Mouse (Mus musculus): ENCODE measurements at regions not wholly inside any gene's neighbourhood (a gene's known extent, or its start where the extent isn't known, plus 50 kb on each side); places are given as distances from the start of the nearest gene placed in this dataset.

GRCm38 (mm10) chr2:59406976-59407375 is 77.5 kb upstream of the Dapl1 start:
- peak; percentile 61 for DNase-seq (ENCODE audit: low spot score)

GRCm38 (mm10) chr2:59407512-59407988 is 76.9 kb upstream of the Dapl1 start:
- DNase-seq (ENCODE audit: low spot score) = peak; percentile 14

GRCm38 (mm10) chr2:59408040-59408587 is 76.3 kb upstream of the Dapl1 start:
- no peak for DNase-seq (ENCODE audit: low spot score)

- no peak for DNase-seq (ENCODE audit: low spot score)
Observed at GRCm38 (mm10) chr2:59414612-59415011, 69.8 kb upstream of the Dapl1 start.

- DNase-seq (ENCODE audit: low spot score) = no peak
Observed at GRCm38 (mm10) chr2:59416491-59417195, 67.8 kb upstream of the Dapl1 start.

- no peak for DNase-seq (ENCODE audit: low spot score)
Observed at GRCm38 (mm10) chr2:59417384-59417955, 67.0 kb upstream of the Dapl1 start.

GRCm38 (mm10) chr2:59420496-59420895 is 64.0 kb upstream of the Dapl1 start:
- DNase-seq (ENCODE audit: low spot score) = no peak

- no peak for DNase-seq (ENCODE audit: low spot score)
Observed at GRCm38 (mm10) chr2:59422291-59423242, 61.9 kb upstream of the Dapl1 start.

GRCm38 (mm10) chr2:59424205-59424604 is 60.2 kb upstream of the Dapl1 start:
- no peak for DNase-seq (ENCODE audit: low spot score)

- DNase-seq (ENCODE audit: low spot score) = no peak
Observed at GRCm38 (mm10) chr2:59424729-59425128, 59.7 kb upstream of the Dapl1 start.

- DNase-seq (ENCODE audit: low spot score) = no peak
Observed at GRCm38 (mm10) chr2:59425876-59426275, 58.6 kb upstream of the Dapl1 start.

- no peak for DNase-seq (ENCODE audit: low spot score)
Observed at GRCm38 (mm10) chr2:59431466-59431865, 53.0 kb upstream of the Dapl1 start.

- no peak for DNase-seq (ENCODE audit: low spot score)
Observed at GRCm38 (mm10) chr2:59431867-59432266, 52.6 kb upstream of the Dapl1 start.

Data from testis, postnatal 14 days (tissue).